16 mouse cellular contexts compared by ENCODE assay signal in the genomic region with DNA sequence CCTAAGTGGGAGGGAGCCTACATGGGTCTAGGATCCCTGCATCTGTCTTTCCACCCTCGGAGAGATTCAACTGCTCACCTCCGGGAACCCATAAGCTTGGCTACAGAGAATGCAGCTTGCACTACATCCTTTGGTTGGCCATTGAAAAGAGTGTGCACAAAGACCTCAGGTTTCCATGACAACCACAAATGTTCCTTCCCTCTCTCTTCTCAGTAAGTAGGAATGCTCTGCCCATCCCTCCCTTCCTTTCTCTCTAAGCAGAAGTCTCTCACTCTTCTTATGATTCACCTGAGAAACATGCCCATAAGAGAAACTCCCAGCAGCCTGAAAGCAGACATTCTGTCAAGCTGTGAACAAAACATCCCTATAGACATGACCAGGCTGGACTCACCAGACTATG.
"Had no signal": no experiment of that assay in that cellular context is flagged by ENCODE, and none has a peak within 500 bp of the region (broad histone marks: within the 10 kb centered on the region; RNA-seq: fewer than 3 reads in every experiment).

No protein-coding gene starts in this region.

- H3K27ac ChIP-seq: intestine, embryonic 15.5 days; kidney, embryonic 15.5 days; left cerebral cortex, adult 2 months; limb, embryonic 15.5 days; liver, embryonic 12.5 days; midbrain, embryonic 12.5 days had no signal

- H3K4me3 ChIP-seq: intestine, embryonic 15.5 days; kidney, embryonic 15.5 days; left cerebral cortex, adult 2 months; limb, embryonic 15.5 days; liver, embryonic 12.5 days; midbrain, embryonic 12.5 days had no signal

- DNase-seq: kidney, adult 18-20 months; kidney, postnatal 14 days; lung, embryonic 14.5 days; lung, postnatal 10 days; lung, postnatal 4 days; right cerebral cortex, adult 18-20 months; right cerebral cortex, postnatal 25 days; spleen, adult 18-20 months; thymus, adult 2 months; thymus, postnatal 36 days had no signal

- H3K36me3 ChIP-seq: intestine, embryonic 15.5 days; kidney, embryonic 15.5 days; limb, embryonic 15.5 days; liver, embryonic 12.5 days; midbrain, embryonic 12.5 days had no signal

- H3K9ac ChIP-seq: intestine, embryonic 15.5 days; kidney, embryonic 15.5 days; limb, embryonic 15.5 days; liver, embryonic 12.5 days; lung, embryonic 14.5 days; midbrain, embryonic 12.5 days had no signal

- H3K27me3 ChIP-seq: intestine, embryonic 15.5 days; limb, embryonic 15.5 days; liver, embryonic 12.5 days; midbrain, embryonic 12.5 days had no signal

- H3K9me3 ChIP-seq: intestine, embryonic 15.5 days; kidney, embryonic 15.5 days; limb, embryonic 15.5 days; liver, embryonic 12.5 days; midbrain, embryonic 12.5 days had no signal

- H3K4me1 ChIP-seq: intestine, embryonic 15.5 days; kidney, embryonic 15.5 days; limb, embryonic 15.5 days; liver, embryonic 12.5 days; midbrain, embryonic 12.5 days had no signal

- H3K4me2 ChIP-seq: intestine, embryonic 15.5 days; kidney, embryonic 15.5 days; limb, embryonic 15.5 days; liver, embryonic 12.5 days; lung, embryonic 14.5 days; midbrain, embryonic 12.5 days had no signal

- ATAC-seq: intestine, embryonic 15.5 days; liver, embryonic 12.5 days had no signal
